Mouse (Mus musculus) testis, postnatal 10 days (tissue): ENCODE data around the gene P2rx2.

Experiments
- DNase-seq: peaks from one replicate; pipeline ENCODE4 v3.0.0; 2021; ENCODE audit warnings: low spot score

P2rx2 gene

DNA sequence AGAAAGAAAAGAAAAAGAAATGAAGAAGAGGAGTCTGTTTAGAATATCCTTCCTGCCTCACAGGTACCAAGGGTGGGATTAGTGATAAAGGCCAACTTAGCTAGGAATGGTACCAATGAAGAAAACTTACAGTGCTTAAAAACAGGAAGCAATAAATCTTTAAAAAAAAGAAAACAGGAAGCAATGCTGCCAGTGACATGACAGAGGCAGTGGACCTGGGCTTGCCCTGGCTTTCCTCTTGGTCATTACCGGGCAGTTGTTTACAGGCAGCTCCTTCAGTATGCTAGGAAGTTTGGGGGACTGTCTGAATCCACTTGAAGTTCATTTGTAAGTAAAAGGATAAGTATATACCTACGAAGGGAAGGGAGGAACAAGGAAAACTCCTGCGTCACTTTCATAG lies 12.5 kb downstream of the P2rx2 start:
- no peak for DNase-seq

DNA sequence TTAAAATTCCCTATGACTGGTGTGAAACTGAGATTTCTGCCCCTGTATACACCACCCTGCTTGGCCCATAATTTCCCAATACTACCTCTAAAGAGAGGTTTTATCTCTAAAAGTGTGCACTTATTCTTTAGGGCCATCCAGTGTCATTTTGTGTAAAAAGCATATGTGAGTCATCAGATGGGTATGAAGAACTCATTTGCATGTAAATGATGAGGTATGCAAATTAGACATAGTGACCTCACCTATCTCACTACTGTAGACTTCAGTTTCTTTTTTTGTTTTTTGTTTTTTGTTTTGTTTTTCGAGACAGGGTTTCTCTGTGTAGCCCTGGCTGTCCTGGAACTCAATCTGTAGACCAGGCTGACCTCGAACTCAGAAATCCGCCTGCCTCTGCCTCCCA lies 29.9 kb downstream of the P2rx2 start:
- no peak for DNase-seq

DNA sequence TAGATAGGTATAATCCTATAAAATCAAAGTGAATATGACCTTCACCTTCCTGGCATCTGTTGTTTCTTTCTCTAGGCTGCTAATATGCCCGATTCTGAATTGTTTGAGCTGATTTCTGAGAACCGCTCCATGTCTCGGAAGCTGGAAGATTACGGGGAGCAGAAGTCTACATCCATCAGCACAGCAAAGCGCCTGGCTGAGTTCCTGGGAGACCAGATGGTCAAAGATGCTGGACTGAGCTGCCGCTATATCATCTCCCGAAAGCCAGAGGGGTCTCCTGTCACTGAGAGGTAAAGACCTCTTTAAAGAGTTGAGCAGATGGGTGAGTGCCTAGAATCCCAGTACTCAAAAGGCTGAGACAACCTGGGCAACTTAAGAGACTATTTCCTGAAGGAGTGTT lies 34.2 kb downstream of the P2rx2 start:
- DNase-seq, result no peak

DNA sequence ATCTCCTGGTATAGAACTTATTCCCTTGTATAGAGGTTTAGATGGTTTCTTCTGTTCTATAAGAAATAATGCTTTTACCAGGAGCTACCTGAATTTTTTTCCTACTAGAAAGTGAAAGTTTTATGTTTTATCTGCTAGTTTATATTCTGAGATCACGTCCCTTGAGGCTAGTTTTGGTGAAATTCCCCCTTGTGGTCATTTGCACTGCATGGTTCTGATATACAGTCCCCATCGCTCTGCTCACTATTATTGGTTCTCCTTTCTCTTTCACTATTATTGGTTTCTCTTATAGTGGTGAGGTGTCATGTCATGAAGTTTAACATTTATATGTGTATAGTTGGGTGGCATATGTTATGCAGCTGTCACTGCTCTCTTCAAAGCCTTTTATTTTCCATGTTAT lies 42.4 kb downstream of the P2rx2 start:
- DNase-seq, result no peak

DNA sequence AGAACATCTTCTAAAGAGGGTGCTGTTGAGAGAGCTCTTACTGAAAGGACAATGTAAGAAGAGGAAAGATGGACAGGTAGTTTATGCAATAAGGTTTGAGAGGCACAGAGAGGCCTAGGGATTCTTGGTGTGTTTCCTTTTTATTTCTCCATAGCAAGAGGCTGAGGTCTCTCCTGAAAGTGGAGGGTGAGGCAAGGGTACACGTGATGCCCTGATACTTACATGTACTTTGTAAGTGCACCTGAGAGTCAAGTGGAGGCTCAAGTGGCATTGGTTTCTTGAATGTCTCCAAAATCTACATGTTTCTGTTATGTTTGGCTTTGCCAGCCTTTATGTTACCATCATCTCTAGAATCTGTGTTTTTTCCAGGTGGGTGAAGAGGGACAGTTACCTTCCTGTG lies 46.4 kb downstream of the P2rx2 start:
- no peak for DNase-seq

DNA sequence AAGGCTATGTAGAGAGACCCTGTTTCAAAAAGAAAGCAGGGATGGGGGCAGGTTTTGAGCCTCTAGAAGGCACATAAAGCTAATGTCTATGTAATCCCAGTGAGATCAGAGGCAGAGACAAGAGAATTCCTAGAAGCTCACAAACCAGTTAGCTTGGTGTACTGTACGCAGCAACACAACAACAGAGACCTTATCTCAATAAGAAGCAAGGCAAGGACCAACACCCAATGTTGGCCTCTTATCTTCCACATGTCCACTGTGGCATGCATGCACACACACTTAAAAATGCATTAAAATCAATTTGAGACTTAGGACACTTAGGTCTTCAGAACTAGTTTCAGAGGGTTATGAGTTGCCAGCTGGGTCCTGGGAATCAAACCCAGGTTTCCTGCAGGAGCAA lies 51.4 kb downstream of the P2rx2 start:
- no peak for DNase-seq
